Mouse (Mus musculus) CH12.LX (cell line): ENCODE data around the gene P4ha2. TPM values are rescaled to one million over a fixed set of nuclear protein-coding genes. Genes with fewer than 3 reads are reported as not detected.
A peak's percentile ranks its signal among the peaks of the same experiment; 100 is the strongest.

Experiments
- DNase-seq: peaks from one replicate; pipeline ENCODE4 v3.0.0-alpha.2; 2013; ENCODE audit errors: extremely low read depth
- H3K27ac ChIP-seq: 2 replicates; pipeline ENCODE4 v1.5.1; 2012; ENCODE audit warnings: low read depth, mild to moderate bottlenecking, control low read depth, moderate library complexity; ENCODE audit not compliant: insufficient read depth
- H3K27me3 ChIP-seq: replicated peaks from 2 replicates; pipeline ENCODE3; 2012; ENCODE audit warnings: inconsistent platforms
- H3K36me3 ChIP-seq, 2 experiments: replicated peaks in 1 of 2; 2 replicates each; pipeline versions ENCODE3 to v1.6.1; 2012; ENCODE audit warnings: inconsistent platforms in 1 of 2, low read length in 1 of 2, mild to moderate bottlenecking in 1 of 2, mixed read lengths in 1 of 2, moderate library complexity in 1 of 2; ENCODE audit not compliant: control insufficient read depth in 1 of 2, insufficient read depth in 1 of 2
- H3K4me1 ChIP-seq, 2 experiments: 2 replicates each; pipeline ENCODE4 v1.6.1; 2012; ENCODE audit warnings: inconsistent platforms in 1 of 2, moderate library complexity in 1 of 2; ENCODE audit not compliant: insufficient read depth in 2 of 2, control insufficient read depth in 1 of 2
- H3K4me2 ChIP-seq: 2 replicates; pipeline ENCODE4 v1.6.1; 2012; ENCODE audit warnings: low read depth, mild to moderate bottlenecking, control low read depth; ENCODE audit not compliant: poor library complexity, insufficient read depth, severe bottlenecking
- H3K4me3 ChIP-seq, 3 experiments: fragments of 150-350 bp in 1 of 3; sonication (generic) in 1 of 3; replicated peaks in 1 of 3; 2 replicates each; pipeline versions ENCODE3 to v1.5.1; 2011 to 2012; ENCODE audit warnings: low read depth in 2 of 3, low read length in 2 of 3, mild to moderate bottlenecking in 2 of 3, moderate library complexity in 2 of 3, control low read depth in 1 of 3, improper control_type of control experiment in 1 of 3, inconsistent platforms in 1 of 3, mixed read lengths in 1 of 3; ENCODE audit not compliant: poor library complexity in 1 of 3
- H3K79me2 ChIP-seq: replicated peaks from 2 replicates; pipeline ENCODE4 v1.6.1; 2012; ENCODE audit warnings: mild to moderate bottlenecking, moderate library complexity; ENCODE audit not compliant: control insufficient read depth, poor library complexity, insufficient read depth, severe bottlenecking; ENCODE audit errors: extremely low read depth
- H3K9ac ChIP-seq: 2 replicates; pipeline ENCODE4 v1.6.1; 2012; ENCODE audit warnings: low read depth, mild to moderate bottlenecking, control low read depth, moderate library complexity; ENCODE audit not compliant: insufficient read depth
- H3K9me3 ChIP-seq: replicated peaks from 2 replicates; pipeline ENCODE3; 2012; ENCODE audit warnings: low read length, inconsistent platforms, mixed read lengths
- BHLHE40 ChIP-seq: IDR thresholded peaks from 2 replicates; pipeline ENCODE4 v1.6.1; 2011; ENCODE audit warnings: mild to moderate bottlenecking, low read depth, low read length, improper control_type of control experiment
- CHD1 ChIP-seq: IDR thresholded peaks from 2 replicates; pipeline ENCODE4 v1.6.1; 2012; ENCODE audit warnings: low read depth, low read length, improper control_type of control experiment, inconsistent platforms
- CHD2 ChIP-seq: IDR thresholded peaks from 2 replicates; pipeline ENCODE4 v1.6.1; 2011; ENCODE audit warnings: low read length, improper control_type of control experiment
- CTCF ChIP-seq, 2 experiments: IDR thresholded peaks in 1 of 2; conservative IDR thresholded peaks in 1 of 2; 2 replicates each; pipeline ENCODE4 v1.5.1; 2011 to 2012; ENCODE audit warnings: low read depth in 2 of 2, low read length in 2 of 2, improper control_type of control experiment in 1 of 2, inconsistent platforms in 1 of 2, mild to moderate bottlenecking in 1 of 2, moderate library complexity in 1 of 2
- E2F4 ChIP-seq: IDR thresholded peaks from 2 replicates; pipeline ENCODE4 v1.6.1; 2011; ENCODE audit warnings: low read depth, low read length, improper control_type of control experiment; ENCODE audit not compliant: insufficient replicate concordance
- ELF1 ChIP-seq: IDR thresholded peaks from 2 replicates; pipeline ENCODE4 v1.6.1; 2014; ENCODE audit warnings: low read depth, mild to moderate bottlenecking, inconsistent platforms, low read length, improper control_type of control experiment
- ETS1 ChIP-seq: conservative IDR thresholded peaks from 2 replicates; pipeline ENCODE4 v1.6.1; 2012; ENCODE audit warnings: low read depth, mild to moderate bottlenecking, inconsistent platforms, low read length, improper control_type of control experiment, moderate library complexity
- GABPA ChIP-seq: IDR thresholded peaks from 2 replicates; pipeline ENCODE4 v1.6.1; 2012; ENCODE audit warnings: low read depth, low read length, improper control_type of control experiment, inconsistent platforms; ENCODE audit not compliant: insufficient replicate concordance
- HCFC1 ChIP-seq: IDR thresholded peaks from 2 replicates; pipeline ENCODE4 v1.6.1; 2012; ENCODE audit warnings: low read depth, mild to moderate bottlenecking, inconsistent platforms, low read length, improper control_type of control experiment
- IRF4 ChIP-seq: IDR thresholded peaks from 2 replicates; pipeline ENCODE4 v1.6.1; 2014; ENCODE audit warnings: low read depth, mild to moderate bottlenecking, inconsistent platforms, low read length, improper control_type of control experiment
- JUN ChIP-seq: IDR thresholded peaks from 2 replicates; pipeline ENCODE4 v1.6.1; 2011; ENCODE audit warnings: low read depth, mild to moderate bottlenecking, low read length, improper control_type of control experiment, moderate library complexity; ENCODE audit not compliant: insufficient read depth
- JUND ChIP-seq: conservative IDR thresholded peaks from 2 replicates; pipeline ENCODE4 v1.6.1; 2011; ENCODE audit warnings: low read depth, low read length, improper control_type of control experiment
- KAT2A ChIP-seq: IDR thresholded peaks from 2 replicates; pipeline ENCODE4 v1.6.1; 2012; ENCODE audit warnings: low read length, improper control_type of control experiment, inconsistent platforms; ENCODE audit not compliant: insufficient replicate concordance
- MAFK ChIP-seq: IDR thresholded peaks from 2 replicates; pipeline ENCODE4 v1.6.1; 2011; ENCODE audit warnings: low read length, improper control_type of control experiment; ENCODE audit not compliant: insufficient replicate concordance
- MAX ChIP-seq: IDR thresholded peaks from 2 replicates; pipeline ENCODE4 v1.6.1; 2011; ENCODE audit warnings: low read length, improper control_type of control experiment
- MEF2A ChIP-seq: IDR thresholded peaks from 2 replicates; pipeline ENCODE4 v1.6.1; 2014; ENCODE audit warnings: low read depth, mild to moderate bottlenecking, inconsistent platforms, low read length, improper control_type of control experiment, borderline replicate concordance
- MXI1 ChIP-seq: IDR thresholded peaks from 2 replicates; pipeline ENCODE4 v1.6.1; 2011; ENCODE audit warnings: mild to moderate bottlenecking, low read depth, low read length, improper control_type of control experiment
- NELFE ChIP-seq: IDR thresholded peaks from 2 replicates; pipeline ENCODE4 v1.6.1; 2011; ENCODE audit warnings: low read depth, low read length, improper control_type of control experiment
- NRF1 ChIP-seq: IDR thresholded peaks from 2 replicates; pipeline ENCODE4 v1.6.1; 2014; ENCODE audit warnings: low read depth, mild to moderate bottlenecking, inconsistent platforms, low read length, improper control_type of control experiment, moderate library complexity
- PAX5 ChIP-seq: IDR thresholded peaks from 2 replicates; pipeline ENCODE4 v1.6.1; 2012; ENCODE audit warnings: low read length, inconsistent platforms, mixed read lengths
- POLR2A ChIP-seq: IDR thresholded peaks from 2 replicates; pipeline ENCODE4 v1.6.1; 2011; ENCODE audit warnings: low read depth, mild to moderate bottlenecking, improper control_type of control experiment, low read length
- RAD21 ChIP-seq: IDR thresholded peaks from 2 replicates; pipeline ENCODE4 v1.6.1; 2011; ENCODE audit warnings: low read depth, mild to moderate bottlenecking, low read length, improper control_type of control experiment, moderate library complexity
- RCOR1 ChIP-seq: conservative IDR thresholded peaks from 2 replicates; pipeline ENCODE4 v1.6.1; 2012; ENCODE audit warnings: low read depth, mild to moderate bottlenecking, inconsistent platforms, low read length, improper control_type of control experiment
- SIN3A ChIP-seq: IDR thresholded peaks from 2 replicates; pipeline ENCODE4 v1.6.1; 2012; ENCODE audit warnings: low read length, improper control_type of control experiment, inconsistent platforms
- SMC3 ChIP-seq: IDR thresholded peaks from 2 replicates; pipeline ENCODE4 v1.6.1; 2011; ENCODE audit warnings: low read depth, low read length, improper control_type of control experiment
- TBP ChIP-seq: conservative IDR thresholded peaks from 2 replicates; pipeline ENCODE4 v1.6.1; 2011; ENCODE audit warnings: low read depth, low read length, improper control_type of control experiment
- TCF12 ChIP-seq: IDR thresholded peaks from 2 replicates; pipeline ENCODE4 v1.6.1; 2014; ENCODE audit warnings: low read depth, mild to moderate bottlenecking, inconsistent platforms, low read length, improper control_type of control experiment
- USF1 ChIP-seq: IDR thresholded peaks from 2 replicates; pipeline ENCODE4 v1.6.1; 2014; ENCODE audit warnings: low read depth, mild to moderate bottlenecking, inconsistent platforms, low read length, improper control_type of control experiment
- ZC3H11A ChIP-seq: IDR thresholded peaks from 2 replicates; pipeline ENCODE4 v1.6.1; 2012; ENCODE audit warnings: low read depth, mild to moderate bottlenecking, inconsistent platforms, low read length, improper control_type of control experiment
- ZMIZ1 ChIP-seq: IDR thresholded peaks from 2 replicates; pipeline ENCODE4 v1.6.1; 2012; ENCODE audit warnings: low read depth, mild to moderate bottlenecking, inconsistent platforms, low read length, improper control_type of control experiment
- ZNF384 ChIP-seq: IDR thresholded peaks from 2 replicates; pipeline ENCODE4 v1.6.1; 2012; ENCODE audit warnings: low read depth, low read length, improper control_type of control experiment, inconsistent platforms
- dilution Hi-C: fragments of 300-500 bp; cut with MboI; formaldehyde crosslinking; loops from 2 replicates; pipeline ENCODE4 v1.14.3; 2020; ENCODE audit warnings: low sequenced_read_pairs; ENCODE audit not compliant: extremely low pct_unique_long_range_greater_than_20kb, extremely low pct_ligation_motif_present
- in situ Hi-C: fragments of 300-500 bp; cut with MboI; formaldehyde crosslinking; loops from 3 replicates; pipeline ENCODE4 v1.14.3; 2019; ENCODE audit warnings: low sequenced_read_pairs, low pct_ligation_motif_present, low pct_unique_long_range_greater_than_20kb, mixed read lengths
- polyA plus RNA-seq: library from polyadenylated mRNA; unstranded; fragments of >175 nt; gene quantifications from 2 replicates; pipeline ENCODE4 v1.2.1, GENCODE M21; 2012; ENCODE audit warnings: low read depth; ENCODE audit not compliant: insufficient read length
- total RNA-seq, 2 experiments: library from RNA; depleted of rRNA; stranded (reverse); fragments of 300-350 nt in 1 of 2; fragments of >200 nt in 1 of 2; gene quantifications; 2 replicates each; pipeline ENCODE4 v1.2.3; 2012 to 2014

P4ha2 gene
- total and polyA plus RNA-seq, 3 experiments = 3.6 to 10.0 (median 7.9) TPM

DNA sequence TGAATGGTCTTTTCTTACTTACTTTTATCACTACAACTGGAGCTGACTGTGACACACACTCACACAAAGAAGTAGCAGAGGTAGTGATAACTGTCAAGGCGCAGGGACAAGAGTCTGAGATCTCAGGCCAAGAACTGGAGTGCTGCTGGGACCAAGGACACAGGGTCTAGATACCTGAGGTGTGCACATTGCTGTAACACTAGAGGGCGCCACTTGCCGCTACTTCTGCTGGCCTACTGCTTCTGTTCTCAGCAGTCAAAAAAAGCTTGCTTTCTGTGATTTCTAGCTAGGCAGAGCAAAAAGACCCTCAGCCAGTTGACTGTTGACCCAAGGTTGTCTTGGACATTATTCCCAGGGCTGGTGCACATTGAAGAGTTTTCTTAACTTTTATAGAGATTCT is 45.0 kb downstream of the P4ha2 start:
- no peaks in the 10 kb centered on the region for H3K36me3 ChIP-seq
- H3K79me2 ChIP-seq = no peaks in the 10 kb centered on the region
- no peak overlapping the region for H3K4me3 ChIP-seq
- H3K9me3 ChIP-seq = peaks cover 14% of the 10 kb centered on the region
- no peak overlapping the region for H3K27ac ChIP-seq
- peaks cover 3% of the 10 kb centered on the region for H3K27me3 ChIP-seq
- peaks cover 22 to 36% of the 10 kb centered on the region in 2 experiments for H3K4me1 ChIP-seq
- no peak overlapping the region for H3K9ac ChIP-seq
- peak; percentile 95 for DNase-seq
- in situ Hi-C loops = loop anchor here (5.0 kb wide), 2 partner anchors 72 to 107 kb away; no protein-coding TSS in a partner anchor
- no peak for TF ChIP-seq TBP
- no peak for TF ChIP-seq RCOR1
- TF ChIP-seq NRF1 = 0 out of 2 replicates have a peak, but pooled peaks have one; percentile 21
- TF ChIP-seq ZNF384 = peak; percentile 84
- TF ChIP-seq MAFK = no peak
- TF ChIP-seq USF1 = no peak
- no peak; the same call in 1 of the 2 replicates for TF ChIP-seq NELFE
- TF ChIP-seq IRF4 = peak; percentile 44; the same call in 1 of the 2 replicates
- TF ChIP-seq ZC3H11A = peak; percentile 100
- TF ChIP-seq CTCF (conservative IDR thresholded peaks at IDR 0.05 in 1 of 2, IDR thresholded peaks at IDR 0.05 in 1 of 2; ENCODE audit: low read depth in 2 of 2, low read length in 2 of 2) = peak; percentile 94 to 99
- no peak; the same call in none of the 2 replicates for TF ChIP-seq RAD21
- no peak for TF ChIP-seq ELF1
- no peak for TF ChIP-seq PAX5
- TF ChIP-seq SMC3 = peak; percentile 100
- TF ChIP-seq, all 38 proteins: peak for 6
- dilution Hi-C loops = no loop called here
- no peak overlapping the region for H3K4me2 ChIP-seq

DNA sequence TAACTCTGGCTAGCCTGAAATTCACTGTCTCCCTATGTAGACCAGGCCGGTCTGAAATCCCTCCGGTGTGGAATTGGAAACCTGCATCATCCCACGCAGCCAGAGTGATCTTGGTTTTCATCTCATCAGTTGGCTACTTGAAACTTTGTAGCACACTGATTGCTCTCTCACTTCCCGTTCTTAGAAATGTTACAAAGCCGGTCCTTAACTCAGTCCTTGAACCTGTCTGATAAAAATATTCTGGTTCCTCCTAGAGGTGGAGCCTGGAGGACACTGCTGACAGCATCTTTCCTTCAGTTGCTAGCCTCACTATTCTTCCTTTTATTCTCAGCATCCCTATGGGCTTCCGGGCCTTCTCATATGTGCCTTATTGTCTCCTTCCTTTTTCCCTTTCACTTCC is 46.1 kb downstream of the P4ha2 start:
- Histone ChIP-seq H3K79me2 (no peaks in the 10 kb centered on the region), H3K9ac (peak overlapping the region; percentile 15; the same call in 1 of the 2 replicates), H3K4me1 (peaks cover 33 to 47% of the 10 kb centered on the region in 2 experiments), H3K9me3 (peaks cover 14% of the 10 kb centered on the region), H3K36me3 (no peaks in the 10 kb centered on the region), H3K27ac (0 out of 2 replicates have a peak overlapping the region, but pooled peaks have one; percentile 11), H3K4me2 (peak overlapping the region; percentile 13), H3K27me3 (peaks cover 3% of the 10 kb centered on the region), H3K4me3 (no peak overlapping the region)
- dilution Hi-C loops = no loop called here
- in situ Hi-C loops = loop anchor here (5.0 kb wide), 1 partner anchor 71 kb away; no protein-coding TSS in a partner anchor
- DNase-seq = peak; percentile 91
- no peak for TF ChIP-seq ZMIZ1
- peak; percentile 28; the same call in 1 of the 2 replicates for TF ChIP-seq MEF2A
- TF ChIP-seq MAFK = peak; percentile 87
- peak in 1 of 2 experiments; percentile 44; a peak in 2 of 4 replicates for TF ChIP-seq CTCF (conservative IDR thresholded peaks at IDR 0.05 in 1 of 2, IDR thresholded peaks at IDR 0.05 in 1 of 2; ENCODE audit: low read depth in 2 of 2, low read length in 2 of 2)
- TF ChIP-seq BHLHE40 = peak; percentile 67
- no peak for TF ChIP-seq TCF12
- TF ChIP-seq CHD2 = no peak
- TF ChIP-seq RAD21 = peak; percentile 43
- peak; percentile 55; the same call in 1 of the 2 replicates for TF ChIP-seq ELF1
- TF ChIP-seq MAX = peak; percentile 51; the same call in 1 of the 2 replicates
- TF ChIP-seq POLR2A = no peak
- TF ChIP-seq SIN3A = peak; percentile 79; the same call in 1 of the 2 replicates
- TF ChIP-seq CHD1 = no peak
- peak; percentile 3; the same call in 1 of the 2 replicates for TF ChIP-seq JUN
- TF ChIP-seq MXI1 = 0 out of 2 replicates have a peak, but pooled peaks have one; percentile 56
- TF ChIP-seq USF1 = no peak
- TF ChIP-seq HCFC1 = no peak
- TF ChIP-seq KAT2A = 0 out of 2 replicates have a peak, but pooled peaks have one; percentile 10
- no peak for TF ChIP-seq TBP
- no peak for TF ChIP-seq GABPA
- TF ChIP-seq ZC3H11A = 0 out of 2 replicates have a peak, but pooled peaks have one; percentile 3
- no peak; the same call in 1 of the 2 replicates for TF ChIP-seq E2F4
- peak; percentile 58 for TF ChIP-seq ETS1
- TF ChIP-seq JUND = no peak; the same call in 1 of the 2 replicates
